Mouse (Mus musculus): ENCODE measurements around the gene Clstn2. TPM values are rescaled to one million over a fixed set of nuclear protein-coding genes. Genes with fewer than 3 reads are reported as not detected.

The Clstn2 gene
- total and polyA plus RNA-seq, 2 experiments = 0.28 to 0.31 TPM

DNA sequence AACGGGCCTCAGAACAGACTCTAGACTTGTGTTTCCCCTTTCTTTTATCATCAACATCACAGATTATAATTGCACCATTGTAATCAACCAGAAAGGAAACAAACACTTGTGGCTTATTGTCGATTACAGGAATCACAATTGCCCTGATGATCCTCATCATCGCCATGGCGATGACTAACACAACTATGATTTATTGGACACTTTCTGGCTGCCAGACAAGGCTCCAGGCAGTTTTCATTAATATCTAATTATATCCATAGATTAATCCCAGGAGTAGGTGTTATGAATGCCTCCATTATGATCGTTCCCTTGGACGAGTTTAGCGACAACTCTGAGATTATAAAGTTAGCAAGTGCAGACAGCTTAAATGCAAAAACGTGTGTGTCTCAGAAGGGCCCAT lies 239.3 kb downstream of the Clstn2 start:
- DNase-seq (ENCODE audit: extremely low read depth, low read depth, low spot score) = no peak
- Histone ChIP-seq H3K79me2 (ENCODE audit: control insufficient read depth, insufficient read depth, low read length) (no peaks in the 10 kb centered on the region), H3K4me1 (ENCODE audit: control insufficient read depth, insufficient read depth, low read length) (no peaks in the 10 kb centered on the region; the same call in 1 of the 2 replicates), H3K27ac (replicated peaks; ENCODE audit: insufficient read depth, low read depth, low read length) (no peak overlapping the region), H3K36me3 (ENCODE audit: control insufficient read depth, insufficient read depth, low read length) (no peaks in the 10 kb centered on the region), H3K27me3 (ENCODE audit: control insufficient read depth, insufficient read depth, low read length) (no peaks in the 10 kb centered on the region), H3K9ac (ENCODE audit: low read depth, low read length) (no peak overlapping the region), H3K4me3 (ENCODE audit: insufficient read depth, low read depth, low read length) (no peak overlapping the region)
- 77% methylated on average over 8 of the region's 8 CpGs for WGBS
- TF ChIP-seq CTCF (IDR thresholded peaks at IDR 0.05; ENCODE audit: low read depth, low read length) (no peak), POLR2A (IDR thresholded peaks at IDR 0.05; ENCODE audit: extremely low read depth, insufficient read depth, low read length) (no peak)

DNA sequence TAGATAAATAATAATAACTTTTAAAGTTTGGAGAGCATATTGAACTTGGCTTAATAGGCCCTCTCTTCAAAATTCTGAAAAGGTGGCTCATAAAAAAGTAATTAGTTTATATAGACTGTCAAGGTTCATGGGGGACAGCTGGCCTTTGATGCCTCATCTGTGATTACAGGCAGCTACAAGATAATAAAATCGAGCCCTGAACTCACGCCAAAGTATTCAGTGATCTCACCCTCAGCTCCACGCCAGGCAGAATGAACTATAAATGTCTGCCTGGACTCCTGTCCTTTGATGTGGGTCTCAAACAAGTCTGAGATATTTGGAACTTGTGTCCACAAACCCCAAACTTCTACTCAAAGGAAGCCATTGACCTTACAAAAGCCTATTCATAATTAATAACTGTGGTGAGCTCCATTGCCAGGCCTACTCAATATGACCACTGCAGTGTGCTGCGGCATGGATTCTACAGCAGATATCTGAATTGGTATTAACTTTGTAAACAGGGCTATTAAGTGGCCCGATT lies 244.8 kb downstream of the Clstn2 start:
- DNase-seq (ENCODE audit: extremely low read depth, low read depth, low spot score) = no peak
- no peaks in the 10 kb centered on the region for H3K79me2 ChIP-seq (ENCODE audit: control insufficient read depth, insufficient read depth, low read length)
- H3K4me1 ChIP-seq (ENCODE audit: control insufficient read depth, insufficient read depth, low read length) = no peaks in the 10 kb centered on the region
- no peaks in the 10 kb centered on the region for H3K36me3 ChIP-seq (ENCODE audit: control insufficient read depth, insufficient read depth, low read length)
- no peaks in the 10 kb centered on the region for H3K27me3 ChIP-seq (ENCODE audit: control insufficient read depth, insufficient read depth, low read length)
- 75% methylated on average over 5 of the region's 5 CpGs for WGBS
- H3K4me3 ChIP-seq (ENCODE audit: insufficient read depth, low read depth, low read length) = no peak overlapping the region
- no peak for TF ChIP-seq POLR2A (IDR thresholded peaks at IDR 0.05; ENCODE audit: extremely low read depth, insufficient read depth, low read length)
- no peak for TF ChIP-seq CTCF (IDR thresholded peaks at IDR 0.05; ENCODE audit: low read depth, low read length)
- no peak overlapping the region for H3K9ac ChIP-seq (ENCODE audit: low read depth, low read length)
- H3K27ac ChIP-seq (replicated peaks; ENCODE audit: insufficient read depth, low read depth, low read length) = no peak overlapping the region

DNA sequence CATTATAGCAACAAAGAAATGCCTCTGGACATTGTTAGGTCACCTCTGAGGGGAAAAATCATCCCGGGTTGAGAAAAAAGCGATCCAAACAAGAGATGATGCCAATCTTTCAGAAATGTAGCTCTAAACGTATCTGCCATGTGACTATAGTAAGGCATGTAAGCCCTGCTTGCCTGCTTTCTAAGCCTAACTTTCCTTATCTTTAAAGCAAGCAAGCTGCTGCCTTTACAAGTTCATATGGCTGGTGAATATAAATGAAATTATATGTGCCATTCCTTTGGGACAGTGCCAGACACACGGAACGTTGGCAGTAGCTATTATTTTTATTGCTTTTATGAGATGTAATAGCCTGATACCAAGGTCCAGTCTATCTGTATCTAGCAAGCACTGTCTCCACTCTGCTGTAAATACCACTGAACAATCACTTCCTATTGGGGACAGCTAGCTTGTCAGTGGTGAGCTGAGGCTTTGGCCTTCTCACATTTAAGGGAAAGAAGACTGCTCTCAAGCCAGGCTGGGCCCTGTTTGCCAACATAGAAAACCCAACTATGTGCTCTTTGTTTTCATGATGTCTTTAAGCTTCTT lies 252.9 kb downstream of the Clstn2 start:
- no peak for TF ChIP-seq POLR2A (IDR thresholded peaks at IDR 0.05; ENCODE audit: extremely low read depth, insufficient read depth, low read length)
- no peak for TF ChIP-seq CTCF (IDR thresholded peaks at IDR 0.05; ENCODE audit: low read depth, low read length)
- H3K36me3 ChIP-seq (ENCODE audit: control insufficient read depth, insufficient read depth, low read length) = no peaks in the 10 kb centered on the region
- no peaks in the 10 kb centered on the region for H3K27me3 ChIP-seq (ENCODE audit: control insufficient read depth, insufficient read depth, low read length)
- no peak overlapping the region for H3K27ac ChIP-seq (replicated peaks; ENCODE audit: insufficient read depth, low read depth, low read length)
- H3K4me1 ChIP-seq (ENCODE audit: control insufficient read depth, insufficient read depth, low read length) = no peaks in the 10 kb centered on the region
- 70% methylated on average over 5 of the region's 5 CpGs for WGBS
- H3K79me2 ChIP-seq (ENCODE audit: control insufficient read depth, insufficient read depth, low read length) = no peaks in the 10 kb centered on the region
- DNase-seq (ENCODE audit: extremely low read depth, low read depth, low spot score) = no peak
- H3K4me3 ChIP-seq (ENCODE audit: insufficient read depth, low read depth, low read length) = no peak overlapping the region
- no peak overlapping the region for H3K9ac ChIP-seq (ENCODE audit: low read depth, low read length)

DNA sequence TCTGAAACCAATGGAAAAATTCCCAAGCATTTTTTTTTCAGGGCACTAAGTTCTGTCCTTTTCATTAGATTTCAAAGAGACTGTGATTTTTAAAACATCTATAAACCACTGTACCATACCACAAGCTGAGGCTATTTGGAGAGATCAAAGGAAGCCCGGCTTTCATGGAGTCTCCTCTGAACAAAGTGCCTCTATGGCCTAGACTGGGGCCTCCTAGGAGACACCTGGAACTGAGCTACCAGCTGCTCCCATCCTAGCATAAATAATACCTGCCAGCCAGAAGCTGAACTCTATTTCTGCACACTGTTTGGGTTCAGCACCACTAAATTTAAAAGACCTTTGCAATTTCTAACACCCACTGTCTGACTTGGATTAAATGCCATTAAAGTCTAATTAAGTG lies 257.2 kb downstream of the Clstn2 start:
- WGBS = 82% methylated on average over 1 of the region's 1 CpGs
- no peaks in the 10 kb centered on the region for H3K27me3 ChIP-seq (ENCODE audit: control insufficient read depth, insufficient read depth, low read length)
- H3K9ac ChIP-seq (ENCODE audit: low read depth, low read length) = no peak overlapping the region
- H3K4me1 ChIP-seq (ENCODE audit: control insufficient read depth, insufficient read depth, low read length) = no peaks in the 10 kb centered on the region
- no peak for TF ChIP-seq POLR2A (IDR thresholded peaks at IDR 0.05; ENCODE audit: extremely low read depth, insufficient read depth, low read length)
- DNase-seq (ENCODE audit: extremely low read depth, low read depth, low spot score) = no peak
- H3K4me3 ChIP-seq (ENCODE audit: insufficient read depth, low read depth, low read length) = no peak overlapping the region
- H3K27ac ChIP-seq (replicated peaks; ENCODE audit: insufficient read depth, low read depth, low read length) = no peak overlapping the region
- no peaks in the 10 kb centered on the region for H3K36me3 ChIP-seq (ENCODE audit: control insufficient read depth, insufficient read depth, low read length)
- H3K79me2 ChIP-seq (ENCODE audit: control insufficient read depth, insufficient read depth, low read length) = no peaks in the 10 kb centered on the region

DNA sequence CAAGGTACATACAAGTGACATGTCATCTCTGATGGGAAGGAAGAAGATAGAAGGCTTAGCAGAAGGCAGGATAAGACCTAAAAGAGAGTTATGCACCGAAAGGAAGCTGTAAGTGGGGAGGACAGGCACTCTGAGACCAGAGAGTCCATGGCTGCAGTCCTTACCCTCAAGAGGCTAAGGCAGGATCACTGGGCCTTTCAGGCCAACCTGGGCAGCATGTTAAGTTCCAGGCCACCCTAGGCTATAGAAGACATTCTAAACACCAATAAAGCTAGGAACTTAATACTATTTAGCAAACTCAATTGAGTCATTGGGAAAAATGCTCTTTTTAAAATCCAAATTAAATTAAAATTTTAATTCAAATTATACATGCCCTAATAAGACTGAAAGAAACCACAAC lies 258.0 kb downstream of the Clstn2 start:
- Histone ChIP-seq H3K79me2 (ENCODE audit: control insufficient read depth, insufficient read depth, low read length) (no peaks in the 10 kb centered on the region), H3K27ac (replicated peaks; ENCODE audit: insufficient read depth, low read depth, low read length) (no peak overlapping the region), H3K4me1 (ENCODE audit: control insufficient read depth, insufficient read depth, low read length) (no peaks in the 10 kb centered on the region), H3K9ac (ENCODE audit: low read depth, low read length) (no peak overlapping the region), H3K4me3 (ENCODE audit: insufficient read depth, low read depth, low read length) (no peak overlapping the region), H3K36me3 (ENCODE audit: control insufficient read depth, insufficient read depth, low read length) (no peaks in the 10 kb centered on the region), H3K27me3 (ENCODE audit: control insufficient read depth, insufficient read depth, low read length) (no peaks in the 10 kb centered on the region)
- DNase-seq (ENCODE audit: extremely low read depth, low read depth, low spot score) = no peak
- WGBS = 57% methylated on average over 1 of the region's 1 CpGs
- TF ChIP-seq CTCF (IDR thresholded peaks at IDR 0.05; ENCODE audit: low read depth, low read length) = no peak
- no peak for TF ChIP-seq POLR2A (IDR thresholded peaks at IDR 0.05; ENCODE audit: extremely low read depth, insufficient read depth, low read length)

DNA sequence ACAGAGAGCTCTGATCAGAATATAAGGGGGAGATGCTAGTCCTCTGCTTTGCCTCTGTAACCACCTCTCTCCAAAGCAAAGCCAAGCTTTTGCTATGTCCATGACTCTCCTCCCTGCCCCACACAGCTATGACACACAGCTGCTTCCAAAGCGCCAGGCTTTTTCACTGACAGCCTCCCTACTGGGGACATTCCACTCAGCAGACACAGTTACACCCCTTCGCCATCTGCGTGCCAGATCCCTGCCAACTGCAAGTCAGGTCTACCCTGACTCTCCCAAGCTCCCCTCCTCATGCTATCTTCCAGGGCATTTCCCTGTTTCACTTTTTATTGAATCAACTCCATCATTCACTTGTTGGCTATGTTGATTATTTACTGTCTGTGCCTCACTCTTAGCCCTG lies 259.1 kb downstream of the Clstn2 start:
- 85% methylated on average over 3 of the region's 3 CpGs for WGBS
- TF ChIP-seq CTCF (IDR thresholded peaks at IDR 0.05; ENCODE audit: low read depth, low read length) = no peak
- no peak for TF ChIP-seq POLR2A (IDR thresholded peaks at IDR 0.05; ENCODE audit: extremely low read depth, insufficient read depth, low read length)
- Histone ChIP-seq H3K27me3 (ENCODE audit: control insufficient read depth, insufficient read depth, low read length) (no peaks in the 10 kb centered on the region), H3K4me3 (ENCODE audit: insufficient read depth, low read depth, low read length) (no peak overlapping the region), H3K9ac (ENCODE audit: low read depth, low read length) (no peak overlapping the region), H3K27ac (replicated peaks; ENCODE audit: insufficient read depth, low read depth, low read length) (no peak overlapping the region), H3K4me1 (ENCODE audit: control insufficient read depth, insufficient read depth, low read length) (no peaks in the 10 kb centered on the region), H3K36me3 (ENCODE audit: control insufficient read depth, insufficient read depth, low read length) (no peaks in the 10 kb centered on the region), H3K79me2 (ENCODE audit: control insufficient read depth, insufficient read depth, low read length) (no peaks in the 10 kb centered on the region)
- no peak for DNase-seq (ENCODE audit: extremely low read depth, low read depth, low spot score)

All from liver, adult 2 months (tissue).